Mouse (Mus musculus): ENCODE measurements around the gene Rad23b.

DNA sequence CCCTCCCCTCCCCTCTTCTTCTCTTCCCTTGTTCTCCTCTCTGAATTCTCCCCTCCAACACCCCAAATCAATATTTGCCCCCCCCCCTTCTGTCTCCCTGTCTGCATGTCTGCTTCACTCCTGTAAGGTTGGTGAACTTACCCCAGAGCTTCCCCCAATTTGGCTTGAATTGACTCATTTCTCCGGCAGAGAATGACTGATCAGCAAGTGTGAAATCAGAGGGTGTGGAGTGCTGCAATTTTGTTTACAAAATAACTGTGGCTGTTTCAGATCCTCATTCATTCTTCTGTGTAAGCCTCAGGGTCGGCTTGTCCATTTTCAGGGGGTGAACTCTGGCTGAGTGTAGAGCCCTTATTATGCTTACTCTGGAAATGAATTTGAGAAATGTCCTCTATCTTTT, 36.9 kb downstream of the Rad23b start:
- TF ChIP-seq POLR2A (IDR thresholded peaks at IDR 0.05; ENCODE audit: borderline replicate concordance, insufficient read depth, low read length) (no peak), CTCF (IDR thresholded peaks at IDR 0.05; ENCODE audit: borderline replicate concordance, insufficient read depth, low read depth, low read length) (no peak)

All from cerebellum, adult 2 months (tissue).